Mouse (Mus musculus) intestine, embryonic 14.5 days (tissue): ENCODE measurements at regions not wholly inside any gene's neighbourhood (a gene's known extent, or its start where the extent isn't known, plus 50 kb on each side); places are given as distances from the start of the nearest gene placed in this dataset.
"Not testable (repeated sequence)": the region's sequence is repeated elsewhere in the genome, so short reads cannot be mapped to it uniquely, and the experiment has no call there.

ENCODE experiments used
- ATAC-seq: fragments of 200-750 bp; cut with Nextera tagmentation; replicated peaks from 2 replicates; pipeline ENCODE4 v1.8.0; 2017; ENCODE audit warnings: low read depth, moderate number of reproducible peaks, moderate TSS enrichment, moderate library complexity; ENCODE audit not compliant: low FRiP score, low TSS enrichment
- DNase-seq: peaks from one replicate; pipeline ENCODE4 v3.0.0-alpha.2; 2018; ENCODE audit warnings: low spot score
- H3K27ac ChIP-seq: fragments of 300-500 bp; sonication (generic); 2 replicates; pipeline ENCODE4 v1.5.1; 2014; ENCODE audit warnings: low read depth, mild to moderate bottlenecking, control low read depth
- H3K27me3 ChIP-seq: fragments of 300-500 bp; sonication (generic); replicated peaks from 2 replicates; pipeline ENCODE4 v1.6.1; 2014; ENCODE audit warnings: low read length, control low read depth; ENCODE audit not compliant: control insufficient read depth, insufficient read depth
- H3K36me3 ChIP-seq: fragments of 300-500 bp; sonication (generic); 2 replicates; pipeline ENCODE4 v1.6.1; 2014; ENCODE audit warnings: low read length, control low read depth; ENCODE audit not compliant: control insufficient read depth, insufficient read depth
- H3K4me1 ChIP-seq: fragments of 300-500 bp; sonication (generic); replicated peaks from 2 replicates; pipeline ENCODE4 v1.6.1; 2014; ENCODE audit warnings: low read length, control low read depth, mixed read lengths; ENCODE audit not compliant: control insufficient read depth, insufficient read depth
- H3K4me2 ChIP-seq: fragments of 300-500 bp; sonication (generic); 2 replicates; pipeline ENCODE4 v1.6.1; 2014; ENCODE audit warnings: low read length
- H3K4me3 ChIP-seq: fragments of 300-500 bp; sonication (generic); 2 replicates; pipeline ENCODE4 v1.5.1; 2014; ENCODE audit warnings: low read depth, low read length, control low read depth, mixed read lengths
- H3K9ac ChIP-seq: fragments of 300-500 bp; sonication (generic); 2 replicates; pipeline ENCODE4 v1.6.1; 2014; ENCODE audit warnings: mild to moderate bottlenecking, low read length
- H3K9me3 ChIP-seq: fragments of 300-500 bp; sonication (generic); 2 replicates; pipeline ENCODE4 v1.6.1; 2016; ENCODE audit warnings: low read length, control low read depth; ENCODE audit not compliant: control insufficient read depth
- WGBS: fragments of 180-500 bp; shearing (Covaris S2); extraction: QIAGEN DNeasy Blood & Tissue Kit; methylation state at CpG from one replicate; pipeline ENCODE4 v1.1.7; 2014; 5-methylcytosine and 5-hydroxymethylcytosine counted together

GRCm38 (mm10) chr10:46785723-46786122 lies 1208.1 kb downstream of the Hace1 start:
- WGBS, result 55% methylated on average over 7 of the region's 7 CpGs

GRCm38 (mm10) chr10:46814271-46814670 lies 1236.6 kb downstream of the Hace1 start:
- WGBS, result 57% methylated on average over 1 of the region's 1 CpGs

More at GRCm38 (mm10) chr10:46785723-46786122, 1208.1 kb downstream of the Hace1 start:
- ATAC-seq, H3K4me2 ChIP-seq, H3K27ac ChIP-seq, H3K4me1 ChIP-seq, H3K27me3 ChIP-seq, H3K36me3 ChIP-seq, H3K9ac ChIP-seq, H3K4me3 ChIP-seq, H3K9me3 ChIP-seq, DNase-seq: not testable (repeated sequence)

DNA sequence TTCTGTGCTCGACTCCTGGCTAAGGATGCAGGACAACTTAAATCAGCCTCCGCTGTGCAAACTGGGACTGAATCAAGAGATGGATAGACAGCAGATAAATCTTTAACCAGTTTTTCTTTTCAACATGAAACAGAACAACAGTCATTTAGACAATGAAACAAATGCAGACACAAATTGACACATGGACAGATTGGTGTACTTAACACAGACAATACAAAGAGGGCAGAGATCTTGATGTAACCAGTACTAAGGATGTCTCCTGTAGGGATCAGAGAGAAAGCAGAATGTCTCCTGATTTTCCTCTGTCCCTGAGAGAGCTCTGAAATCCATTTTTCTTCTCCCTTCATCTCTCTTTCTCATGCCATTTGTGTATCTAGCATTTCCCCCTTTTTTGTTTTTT lies 1241.5 kb downstream of the Hace1 start:
- no peak overlapping the region for H3K4me3 ChIP-seq
- H3K9ac ChIP-seq, result no peak overlapping the region
- H3K9me3 ChIP-seq, result no peaks in the 10 kb centered on the region
- no peak overlapping the region for H3K27ac ChIP-seq
- no peaks in the 10 kb centered on the region for H3K36me3 ChIP-seq
- H3K27me3 ChIP-seq, result no peaks in the 10 kb centered on the region
- ATAC-seq (no peak), DNase-seq (no peak)
- H3K4me2 ChIP-seq, result no peak overlapping the region
- WGBS, result 85% methylated on average over 2 of the region's 2 CpGs
- H3K4me1 ChIP-seq, result no peaks in the 10 kb centered on the region

More at GRCm38 (mm10) chr10:46814271-46814670, 1236.6 kb downstream of the Hace1 start:
- H3K4me1 ChIP-seq, result no peaks in the 10 kb centered on the region
- DNase-seq (no peak), ATAC-seq (no peak)
- no peak overlapping the region for H3K4me3 ChIP-seq
- H3K36me3 ChIP-seq, result no peaks in the 10 kb centered on the region
- no peak overlapping the region for H3K4me2 ChIP-seq
- no peak overlapping the region for H3K27ac ChIP-seq
- H3K9me3 ChIP-seq, result no peaks in the 10 kb centered on the region
- no peak overlapping the region for H3K9ac ChIP-seq
- H3K27me3 ChIP-seq, result no peaks in the 10 kb centered on the region

DNA sequence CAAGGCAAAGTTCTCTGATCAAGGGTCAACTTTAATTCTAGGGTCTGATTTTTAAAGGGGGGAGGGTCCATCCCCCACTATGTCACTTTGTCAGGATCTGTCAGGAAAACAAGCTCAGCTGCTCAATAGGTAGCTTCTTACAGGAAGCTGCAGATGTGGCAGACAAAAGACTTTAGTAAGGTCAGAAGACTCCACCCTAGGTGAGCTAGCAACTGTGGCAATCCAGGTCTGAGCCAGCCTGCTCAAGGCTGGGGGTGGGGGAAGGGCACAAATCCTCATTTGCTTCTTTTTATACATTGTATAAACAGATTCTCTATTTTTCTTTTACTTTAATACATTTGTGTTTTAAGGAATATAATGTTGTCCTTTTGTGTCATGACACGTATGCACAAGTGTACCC lies 1242.3 kb downstream of the Hace1 start:
- 88% methylated on average over 1 of the region's 1 CpGs for WGBS
- Histone ChIP-seq H3K4me3 (no peak overlapping the region), H3K27me3 (no peaks in the 10 kb centered on the region), H3K9me3 (no peaks in the 10 kb centered on the region), H3K27ac (no peak overlapping the region), H3K4me1 (no peaks in the 10 kb centered on the region), H3K36me3 (no peaks in the 10 kb centered on the region), H3K4me2 (no peak overlapping the region), H3K9ac (no peak overlapping the region)
- ATAC-seq (no peak), DNase-seq (no peak)

GRCm38 (mm10) chr10:46823837-46824236 lies 1246.2 kb downstream of the Hace1 start:
- no peaks in the 10 kb centered on the region for H3K27me3 ChIP-seq
- no peak overlapping the region for H3K4me2 ChIP-seq
- H3K9me3 ChIP-seq, result no peaks in the 10 kb centered on the region
- no peak overlapping the region for H3K27ac ChIP-seq
- DNase-seq, result no peak
- no peaks in the 10 kb centered on the region for H3K36me3 ChIP-seq
- ATAC-seq, result no peak
- H3K4me1 ChIP-seq, result no peaks in the 10 kb centered on the region
- no peak overlapping the region for H3K4me3 ChIP-seq
- WGBS, result 81% methylated on average over 1 of the region's 1 CpGs
- no peak overlapping the region for H3K9ac ChIP-seq

- no peak for DNase-seq
- H3K4me1 ChIP-seq, result no peaks in the 10 kb centered on the region
- no peak overlapping the region for H3K9ac ChIP-seq
- no peak overlapping the region for H3K4me3 ChIP-seq
- no peak for ATAC-seq
- no peaks in the 10 kb centered on the region for H3K27me3 ChIP-seq
- H3K4me2 ChIP-seq, result no peak overlapping the region
- H3K27ac ChIP-seq, result no peak overlapping the region
- 58% methylated on average over 3 of the region's 3 CpGs for WGBS
- no peaks in the 10 kb centered on the region for H3K9me3 ChIP-seq
- no peaks in the 10 kb centered on the region for H3K36me3 ChIP-seq
Measured at GRCm38 (mm10) chr10:46826012-46826411, 1248.4 kb downstream of the Hace1 start.

DNA sequence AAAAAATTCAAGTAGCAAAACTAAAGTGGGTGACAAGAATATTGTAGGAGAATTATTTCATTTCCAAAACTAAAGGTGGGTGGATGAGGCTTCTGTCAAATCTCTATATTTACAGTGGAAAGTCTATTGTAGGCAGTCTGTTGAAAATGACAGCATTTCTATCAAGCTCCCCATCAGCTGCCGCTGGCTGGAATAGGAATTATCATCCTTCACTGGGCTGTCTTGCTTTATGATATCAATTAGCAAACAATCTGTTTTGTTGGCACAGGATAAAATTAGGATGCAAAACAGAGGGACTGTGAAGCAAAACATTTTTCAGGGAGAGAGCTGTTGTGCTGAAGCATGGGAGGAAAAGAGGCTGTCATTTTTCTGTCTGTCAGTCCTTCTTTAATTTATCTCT lies 1249.0 kb downstream of the Hace1 start:
- no peak overlapping the region for H3K4me3 ChIP-seq
- no peaks in the 10 kb centered on the region for H3K9me3 ChIP-seq
- WGBS, result 87% methylated on average over 1 of the region's 1 CpGs
- H3K36me3 ChIP-seq, result no peaks in the 10 kb centered on the region
- no peak for DNase-seq
- no peaks in the 10 kb centered on the region for H3K27me3 ChIP-seq
- no peak for ATAC-seq
- no peak overlapping the region for H3K4me2 ChIP-seq
- no peak overlapping the region for H3K27ac ChIP-seq
- no peak overlapping the region for H3K9ac ChIP-seq
- H3K4me1 ChIP-seq, result no peaks in the 10 kb centered on the region

- no peak overlapping the region for H3K4me2 ChIP-seq
- H3K9me3 ChIP-seq, result no peaks in the 10 kb centered on the region
- WGBS, result 61% methylated on average over 1 of the region's 1 CpGs
- H3K27ac ChIP-seq, result no peak overlapping the region
- H3K36me3 ChIP-seq, result no peaks in the 10 kb centered on the region
- ATAC-seq (no peak), DNase-seq (no peak)
- no peaks in the 10 kb centered on the region for H3K4me1 ChIP-seq
- H3K27me3 ChIP-seq, result no peaks in the 10 kb centered on the region
- no peak overlapping the region for H3K4me3 ChIP-seq
- H3K9ac ChIP-seq, result no peak overlapping the region
Measured at GRCm38 (mm10) chr10:46827109-46827812, 1249.6 kb downstream of the Hace1 start.

DNA sequence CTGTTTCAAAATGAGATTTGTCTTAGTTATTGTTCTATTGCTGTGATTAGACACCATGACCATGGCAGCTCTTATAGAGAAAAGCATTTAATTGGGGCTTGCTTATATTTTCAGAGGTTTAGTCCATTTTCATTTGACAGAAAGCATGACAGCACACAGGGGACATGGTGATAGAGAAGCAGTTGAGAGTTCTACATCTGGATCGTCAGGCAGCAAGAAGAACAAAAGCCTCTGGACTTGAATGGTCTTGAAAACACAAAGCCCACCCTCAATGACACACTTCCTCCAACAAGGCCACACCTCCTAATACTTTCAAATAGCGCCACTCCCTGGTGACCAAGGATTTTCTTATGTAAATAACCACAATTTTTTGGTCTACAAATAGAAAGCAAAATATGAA lies 1250.5 kb downstream of the Hace1 start:
- ATAC-seq (no peak), DNase-seq (no peak)
- Histone ChIP-seq H3K9ac (no peak overlapping the region), H3K36me3 (no peaks in the 10 kb centered on the region), H3K27me3 (no peaks in the 10 kb centered on the region), H3K9me3 (no peaks in the 10 kb centered on the region), H3K4me3 (no peak overlapping the region), H3K4me2 (no peak overlapping the region), H3K27ac (no peak overlapping the region), H3K4me1 (no peaks in the 10 kb centered on the region)
- 69% methylated on average over 2 of the region's 2 CpGs for WGBS
